Mouse (Mus musculus) megakaryocyte progenitor cell, adult 5-6 weeks (primary cell): ENCODE data around the gene Ugt2a1. TPM values are rescaled to one million over a fixed set of nuclear protein-coding genes. Genes with fewer than 3 reads are reported as not detected.

Experiments
- total RNA-seq, 2 experiments: library from RNA; stranded (forward) in 1 of 2; stranded (reverse) in 1 of 2; fragments of 157-497, 149-512 nt in 1 of 2; fragments of 200-1000 nt in 1 of 2; gene quantifications; 2 replicates each; pipeline versions ENCODE4 v1.2.3 to v1.2.4; 2015 to 2017

Ugt2a1 gene
- total RNA-seq, 2 experiments from 2014 or later, result not detected

Other genes starting within 250 kb of the Ugt2a1 start
- gene Ugt2b37, start 236.1 kb downstream of the Ugt2a1 start, total RNA-seq (2015), result not detected in 2 replicates
- not detected in 2 replicates for gene Ugt2b37, start 236.1 kb downstream of the Ugt2a1 start, total RNA-seq (2017)
- not detected in 2 replicates for gene Ugt2a3, start 153.7 kb downstream of the Ugt2a1 start, total RNA-seq (2015)
- not detected in 2 replicates for gene Ugt2a3, start 153.7 kb downstream of the Ugt2a1 start, total RNA-seq (2017)
- not detected in 2 replicates for gene Ugt2b38, start 66.7 kb downstream of the Ugt2a1 start, total RNA-seq (2015)
- gene Ugt2b38, start 66.7 kb downstream of the Ugt2a1 start, total RNA-seq (2017), result not detected in 2 replicates
- not detected in 2 replicates for gene Ugt2a2, start 8.6 kb downstream of the Ugt2a1 start, total RNA-seq (2015)
- not detected in 2 replicates for gene Ugt2a2, start 8.6 kb downstream of the Ugt2a1 start, total RNA-seq (2017)
- gene Gm43638, start 4.1 kb downstream of the Ugt2a1 start, total RNA-seq (2015), result not detected in 2 replicates
- not detected in 2 replicates for gene Gm43638, start 4.1 kb downstream of the Ugt2a1 start, total RNA-seq (2017)
- gene Sult1b1, start 47.3 kb upstream of the Ugt2a1 start, total RNA-seq (2015), result not detected in 2 replicates
- not detected in 2 replicates for gene Sult1b1, start 47.3 kb upstream of the Ugt2a1 start, total RNA-seq (2017)
- gene Sult1d1, start 78.2 kb upstream of the Ugt2a1 start, total RNA-seq (2015), result not detected in 2 replicates
- not detected in 2 replicates for gene Sult1d1, start 78.2 kb upstream of the Ugt2a1 start, total RNA-seq (2017)
- gene Sult1e1, start 100.7 kb upstream of the Ugt2a1 start, total RNA-seq (2015), result not detected in 2 replicates
- not detected in 2 replicates for gene Sult1e1, start 100.7 kb upstream of the Ugt2a1 start, total RNA-seq (2017)
- not detected in 2 replicates for gene Csn1s1, start 175.3 kb upstream of the Ugt2a1 start, total RNA-seq (2015)
- not detected in 2 replicates for gene Csn1s1, start 175.3 kb upstream of the Ugt2a1 start, total RNA-seq (2017)
- not detected in 2 replicates for gene Csn2, start 208.8 kb upstream of the Ugt2a1 start, total RNA-seq (2015)
- gene Csn2, start 208.8 kb upstream of the Ugt2a1 start, total RNA-seq (2017), result not detected in 2 replicates